Mouse (Mus musculus) embryonic stem cell, embryonic (primary cell): ENCODE measurements at regions not wholly inside any gene's neighbourhood (a gene's known extent, or its start where the extent isn't known, plus 50 kb on each side); places are given as distances from the start of the nearest gene placed in this dataset.
"Not testable (repeated sequence)": the region's sequence is repeated elsewhere in the genome, so short reads cannot be mapped to it uniquely, and the experiment has no call there.

Experiments
- CTCF ChIA-PET, 4 experiments: fragments of 300-600 bp in 2 of 4; fragments of 350-600 bp in 2 of 4; sonication (Branson Sonifier 250); formaldehyde crosslinking; loops; one replicate each; lab custom pipeline; 2022; ENCODE audit warnings: inconsistent platforms in 2 of 4; lab: Charles Lee
- POLR2A ChIA-PET, 4 experiments: fragments of 300-600 bp in 2 of 4; fragments of 350-600 bp in 2 of 4; sonication (Branson Sonifier 250); formaldehyde crosslinking; loops; one replicate each; lab custom pipeline; 2022; ENCODE audit warnings: antibody characterized with exemption in 4 of 4, inconsistent platforms in 1 of 4; lab: Charles Lee

DNA sequence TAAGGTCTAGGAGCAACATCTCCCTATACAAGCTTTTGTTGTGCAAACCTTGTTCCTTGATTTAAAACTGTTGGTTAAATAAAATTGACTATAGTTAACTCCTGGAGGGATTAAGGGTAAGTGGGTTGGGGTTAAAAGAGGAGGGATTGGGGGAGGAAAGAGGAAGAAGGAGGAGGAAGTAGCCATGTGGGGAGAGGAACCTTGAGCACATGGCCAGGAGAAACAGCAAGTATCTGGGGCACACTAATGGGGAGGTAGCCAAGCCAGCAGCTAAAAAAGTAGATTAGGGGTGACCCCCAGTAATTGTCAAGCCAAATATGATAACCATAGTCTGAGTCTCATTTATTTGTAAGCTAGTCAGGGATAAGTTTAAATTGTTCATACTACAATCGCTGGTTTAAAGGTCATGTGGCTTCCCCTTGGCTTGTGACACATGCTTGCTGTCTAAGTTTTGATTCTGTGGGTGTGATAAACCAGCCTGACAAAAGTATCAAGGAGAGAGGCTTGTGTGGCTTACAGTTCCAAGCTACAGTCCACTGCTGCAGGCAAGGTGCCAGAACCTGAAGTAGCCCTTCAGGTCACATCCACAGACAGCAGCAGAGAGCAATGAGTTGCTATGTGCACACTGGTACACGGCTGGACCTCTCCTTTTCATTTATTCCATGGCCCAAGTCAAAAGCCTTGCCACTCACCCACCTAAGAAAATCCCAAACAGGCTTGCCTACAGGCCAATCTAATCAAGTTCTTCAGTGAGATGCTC, 189.8 kb downstream of the Tcp10c start:
- ChIA-PET CTCF (no interaction called here), POLR2A (no interaction called here)

DNA sequence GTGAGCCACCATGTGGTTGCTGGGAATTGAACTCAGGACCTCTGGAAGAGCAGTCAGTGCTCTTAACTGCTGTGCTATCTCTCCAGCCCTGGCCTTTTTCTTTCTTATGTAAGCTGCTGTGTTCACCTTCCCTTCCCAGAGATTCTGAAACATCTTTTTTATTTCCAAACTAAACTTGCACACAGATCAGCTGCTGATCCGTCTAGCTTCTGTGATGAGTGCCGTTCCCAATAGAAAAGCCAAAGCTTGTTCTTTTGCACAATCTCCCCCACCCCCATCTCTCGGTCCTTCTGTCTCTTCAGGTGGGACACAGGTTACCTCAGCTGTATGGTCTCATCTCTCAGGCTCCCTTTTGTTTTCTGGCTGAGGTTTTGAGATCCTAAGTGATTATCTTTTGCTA, 191.9 kb downstream of the Tcp10c start:
- CTCF ChIA-PET: no interaction called here
- POLR2A ChIA-PET: no interaction called here

DNA sequence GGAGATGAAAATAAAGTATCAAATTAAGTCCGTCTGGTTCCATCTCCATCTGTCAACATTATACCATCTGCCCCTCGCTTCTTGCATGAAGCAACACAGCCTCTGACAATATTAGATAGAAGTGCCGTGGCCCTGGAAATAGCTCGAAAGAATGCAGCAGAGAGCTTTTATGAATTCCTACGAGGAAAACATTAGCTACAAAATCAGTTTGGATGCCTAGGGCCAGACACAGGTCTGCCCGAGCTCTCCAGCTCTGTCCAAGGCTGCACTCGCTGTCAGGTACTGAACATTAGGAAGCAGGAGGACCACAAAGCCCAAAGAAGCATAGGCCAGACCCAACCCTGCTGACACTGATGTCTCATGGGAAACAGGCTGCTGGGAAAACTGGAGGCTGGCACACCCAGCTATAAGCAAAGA, 192.3 kb downstream of the Tcp10c start:
- ChIA-PET POLR2A (interaction anchor here in 1 of 4 experiments (0.6 kb wide), 1 partner anchor 27 kb away, joined by 4 read pairs; no protein-coding TSS in a partner anchor), CTCF (no interaction called here)

DNA sequence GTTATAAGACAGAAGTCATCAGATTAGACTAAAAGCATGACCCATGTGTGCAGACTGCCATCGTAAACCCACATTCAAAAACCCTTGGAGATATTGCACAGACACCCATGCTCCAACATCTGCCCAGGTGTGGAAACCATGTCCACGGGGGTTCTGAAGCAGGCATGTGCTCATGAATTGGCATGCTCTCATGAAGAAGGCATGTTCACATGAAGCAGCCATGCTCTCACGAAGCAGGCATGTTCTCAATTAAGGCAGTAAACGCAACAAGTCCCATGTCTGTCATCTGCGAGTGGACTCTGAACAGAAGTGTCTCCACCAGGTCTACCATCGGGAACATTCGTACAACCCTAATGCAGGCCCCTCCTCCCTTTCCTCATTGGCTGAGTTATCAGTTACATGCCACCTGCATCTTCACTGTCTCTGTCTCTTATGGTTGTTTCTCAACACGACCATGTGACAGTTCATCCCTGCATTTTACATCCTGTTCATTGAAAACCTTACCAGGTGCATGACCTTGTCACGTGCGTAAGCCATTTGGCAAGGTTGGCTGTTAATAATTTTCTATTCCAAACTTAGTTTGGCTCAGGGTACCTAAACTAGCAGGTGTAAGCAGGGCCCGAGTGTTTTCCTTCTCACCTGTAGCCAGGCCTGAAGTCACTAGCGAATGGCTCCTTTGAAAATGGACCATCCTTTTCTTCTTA, 193.4 kb downstream of the Tcp10c start:
- ChIA-PET CTCF (no interaction called here), POLR2A (no interaction called here)

DNA sequence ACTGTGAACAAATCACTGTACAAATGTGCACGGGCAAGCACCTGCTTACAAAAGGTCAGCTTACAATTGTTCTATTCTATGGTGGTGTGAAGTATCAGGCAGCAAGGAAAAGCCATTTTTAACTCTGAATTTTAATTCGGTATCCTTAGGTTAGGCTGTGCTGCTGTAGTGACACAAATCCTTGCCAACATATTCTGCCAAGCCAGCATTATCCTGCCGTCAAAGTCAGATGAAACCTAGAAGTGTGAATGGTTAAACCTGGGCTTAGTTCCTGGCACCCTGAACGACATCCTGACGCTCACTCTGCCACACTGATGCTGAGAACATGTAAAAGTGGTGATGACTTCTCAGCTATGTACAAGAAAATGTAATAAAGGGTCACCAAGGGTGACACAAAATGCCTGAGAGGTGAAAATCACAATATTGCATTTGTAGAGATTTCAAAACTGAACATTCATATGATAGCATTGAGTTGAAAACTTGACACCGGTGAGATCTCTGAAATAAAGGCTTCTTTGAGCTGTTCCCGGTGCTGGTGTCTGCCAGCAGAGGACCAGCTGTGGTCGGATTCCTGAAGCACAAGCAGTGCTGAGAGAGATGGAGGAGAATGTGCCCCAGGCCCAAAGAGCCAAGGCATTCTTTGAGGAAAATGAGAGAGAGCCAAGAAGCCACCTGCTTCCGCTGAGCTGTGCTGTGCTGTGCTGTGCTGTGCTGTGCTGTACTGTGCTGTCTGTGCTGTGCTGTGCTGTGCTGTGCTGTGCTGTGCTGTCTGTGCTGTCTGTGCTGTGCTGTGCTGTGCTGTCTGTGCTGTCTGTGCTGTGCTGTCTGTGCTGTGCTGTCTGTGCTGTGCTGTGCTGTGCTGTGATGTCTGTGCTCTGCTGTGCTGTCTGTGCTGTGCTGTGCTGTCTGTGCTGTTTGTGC, 195.9 kb downstream of the Tcp10c start:
- POLR2A ChIA-PET: no interaction called here
- CTCF ChIA-PET: no interaction called here

DNA sequence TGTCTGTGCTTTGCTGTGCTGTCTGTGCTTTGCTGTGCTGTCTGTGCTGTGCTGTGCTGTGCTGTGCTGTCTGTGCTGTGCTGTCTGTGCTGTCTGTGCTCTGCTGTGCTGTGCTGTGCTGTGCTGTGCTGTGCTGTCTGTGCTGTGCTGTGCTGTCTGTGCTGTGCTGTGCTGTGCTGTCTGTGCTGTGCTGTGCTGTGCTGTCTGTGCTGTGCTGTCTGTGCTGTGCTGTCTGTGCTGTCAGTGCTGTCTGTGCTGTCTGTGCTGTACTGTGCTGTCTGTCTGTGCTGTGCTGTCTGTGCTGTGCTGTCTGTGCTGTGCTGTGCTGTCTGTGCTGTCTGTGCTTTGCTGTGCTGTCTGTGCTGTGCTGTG, 196.5 kb downstream of the Tcp10c start:
- POLR2A ChIA-PET, CTCF ChIA-PET: not testable (repeated sequence)

DNA sequence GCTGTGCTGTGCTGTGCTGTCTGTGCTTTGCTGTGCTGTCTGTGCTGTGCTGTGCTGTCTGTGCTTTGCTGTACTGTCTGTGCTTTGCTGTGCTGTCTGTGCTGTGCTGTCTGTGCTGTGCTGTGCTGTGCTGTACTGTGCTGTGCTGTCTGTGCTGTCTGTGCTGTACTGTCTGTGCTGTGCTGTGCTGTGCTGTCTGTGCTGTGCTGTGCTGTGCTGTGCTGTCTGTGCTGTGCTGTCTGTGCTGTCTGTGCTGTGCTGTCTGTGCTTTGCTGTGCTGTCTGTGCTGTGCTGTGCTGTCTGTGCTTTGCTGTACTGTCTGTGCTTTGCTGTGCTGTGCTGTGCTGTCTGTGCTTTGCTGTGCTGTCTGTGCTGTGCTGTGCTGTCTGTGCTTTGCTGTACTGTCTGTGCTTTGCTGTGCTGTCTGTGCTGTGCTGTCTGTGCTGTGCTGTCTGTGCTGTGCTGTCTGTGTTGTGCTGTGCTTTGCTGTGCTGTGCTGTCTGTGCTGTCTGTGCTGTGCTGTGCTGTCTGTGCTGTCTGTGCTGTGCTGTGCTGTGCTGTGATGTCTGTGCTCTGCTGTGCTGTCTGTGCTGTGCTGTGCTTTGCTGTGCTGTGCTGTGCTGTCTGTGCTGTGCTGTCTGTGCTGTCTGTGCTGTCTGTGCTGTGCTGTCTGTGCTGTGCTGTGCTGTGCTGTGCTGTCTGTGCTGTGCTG, 197.5 kb downstream of the Tcp10c start:
- CTCF ChIA-PET, POLR2A ChIA-PET: not testable (repeated sequence)

DNA sequence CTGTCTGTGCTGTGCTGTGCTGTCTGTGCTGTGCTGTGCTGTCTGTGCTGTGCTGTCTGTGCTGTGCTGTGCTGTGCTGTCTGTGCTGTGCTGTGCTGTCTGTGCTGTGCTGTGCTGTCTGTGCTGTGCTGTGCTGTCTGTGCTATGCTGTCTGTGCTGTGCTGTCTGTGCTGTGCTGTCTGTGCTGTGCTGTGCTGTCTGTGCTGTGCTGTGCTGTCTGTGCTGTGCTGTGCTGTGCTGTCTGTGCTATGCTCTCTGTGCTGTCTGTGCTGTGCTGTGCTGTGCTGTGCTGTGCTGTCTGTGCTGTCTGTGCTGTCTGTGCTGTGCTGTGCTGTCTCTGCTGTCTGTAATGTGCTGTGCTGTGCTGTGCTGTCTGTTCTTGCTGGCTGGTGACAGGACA, 198.5 kb downstream of the Tcp10c start:
- CTCF ChIA-PET, POLR2A ChIA-PET: not testable (repeated sequence)

DNA sequence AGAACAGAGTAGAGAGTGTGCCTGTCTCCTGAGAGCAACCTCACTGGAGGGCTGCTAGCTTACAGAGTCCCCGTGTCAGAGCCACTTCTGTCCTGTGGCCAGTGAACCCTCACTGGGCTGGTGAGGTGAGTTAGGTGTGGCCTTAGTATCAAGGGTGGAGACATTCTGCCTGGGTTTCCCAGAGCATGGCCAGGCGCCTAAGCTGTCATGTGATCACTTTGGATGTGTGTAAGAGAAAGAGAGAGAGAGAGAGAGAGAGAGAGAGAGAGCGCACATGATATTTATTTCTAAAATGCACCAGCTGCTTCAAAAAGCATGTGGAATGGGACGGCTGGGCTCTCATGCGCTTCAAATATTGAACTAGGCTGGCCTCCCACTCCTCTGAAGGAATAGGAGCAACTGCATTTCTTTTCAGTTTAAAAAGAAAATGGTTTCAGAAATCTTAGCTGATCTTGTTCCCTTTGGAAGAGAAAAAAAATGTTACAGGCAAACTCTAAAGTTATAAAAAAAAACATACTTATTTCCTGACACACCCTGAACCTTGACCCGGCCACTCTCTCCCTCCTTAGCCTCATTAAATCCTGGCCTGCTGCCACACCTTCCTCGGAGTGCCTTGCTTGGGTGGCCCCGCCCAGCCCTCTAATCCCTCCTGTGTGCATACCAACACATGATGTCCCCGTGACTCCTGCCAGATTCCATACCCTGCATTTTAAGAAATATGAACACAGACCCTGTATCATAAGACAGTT, 201.1 kb downstream of the Tcp10c start:
- CTCF ChIA-PET: not testable (repeated sequence)
- POLR2A ChIA-PET: interaction anchor here in 2 of 4 experiments (0.6 to 2.9 kb wide), 5 partner anchors 63 to 127 kb away, joined by 3 to 13 read pairs (median 3); no protein-coding TSS in a partner anchor

DNA sequence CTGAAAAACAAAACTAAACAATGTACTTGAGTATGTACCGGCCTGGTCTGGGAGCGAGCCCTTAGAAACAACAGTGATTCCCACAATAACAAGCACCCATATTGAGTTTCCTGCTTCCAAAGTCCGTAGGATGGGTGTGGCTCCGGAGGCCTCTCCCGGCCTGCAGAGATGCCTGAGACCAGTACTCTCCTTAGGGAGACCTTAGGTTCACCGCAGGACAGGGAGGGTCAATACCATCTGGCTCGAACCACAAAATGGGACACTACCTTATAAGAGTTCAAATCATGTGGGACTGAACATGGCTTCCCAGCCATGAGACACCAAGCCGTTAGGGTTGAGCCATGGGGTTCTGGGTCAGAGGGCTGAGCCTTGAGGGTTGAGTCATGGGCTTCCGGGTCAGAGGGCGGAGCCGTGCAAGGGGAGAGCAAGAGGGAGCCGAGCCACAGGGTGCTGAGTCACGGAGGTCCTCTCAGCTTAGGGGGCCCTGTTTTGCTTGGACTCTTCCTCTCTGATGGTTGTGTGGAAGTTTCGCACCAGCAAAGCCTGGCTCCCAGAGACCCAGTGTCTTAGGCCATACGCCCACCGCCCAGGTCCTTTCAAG, 201.8 kb downstream of the Tcp10c start:
- POLR2A ChIA-PET: interaction anchor here in 3 of 4 experiments (0.6 to 2.9 kb wide), 5 partner anchors 16 to 104 kb away, joined by 3 to 13 read pairs (median 3); no protein-coding TSS in a partner anchor
- CTCF ChIA-PET: interaction anchor here in 1 of 4 experiments (0.6 kb wide), 1 partner anchor 123 kb away, joined by 5 read pairs; no protein-coding TSS in a partner anchor

DNA sequence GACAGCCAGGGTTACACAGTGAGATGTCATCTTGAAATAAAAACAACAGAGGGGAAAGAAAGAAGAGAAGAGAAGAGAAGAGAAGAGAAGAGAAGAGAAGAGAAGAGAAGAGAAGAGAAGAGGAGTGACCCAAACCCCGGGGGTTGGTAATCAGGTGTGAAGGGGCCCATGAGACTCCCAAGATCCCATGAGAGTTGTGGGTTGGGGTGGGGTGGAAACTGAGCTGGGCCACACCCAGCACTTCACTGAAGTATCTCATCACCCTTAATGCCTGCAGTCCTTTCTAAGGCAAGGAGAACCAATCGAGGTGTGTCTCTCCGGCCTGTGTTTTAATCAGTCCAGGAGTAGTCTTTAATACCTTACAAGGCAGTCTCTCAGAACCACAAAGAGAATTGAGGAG, 201.5 kb upstream of the Afdn start:
- ChIA-PET POLR2A (interaction anchor here in 1 of 4 experiments (1.0 to 2.0 kb wide), 2 partner anchors 69 to 100 kb away, joined by 3 to 8 read pairs; no protein-coding TSS in a partner anchor), CTCF (no interaction called here)

DNA sequence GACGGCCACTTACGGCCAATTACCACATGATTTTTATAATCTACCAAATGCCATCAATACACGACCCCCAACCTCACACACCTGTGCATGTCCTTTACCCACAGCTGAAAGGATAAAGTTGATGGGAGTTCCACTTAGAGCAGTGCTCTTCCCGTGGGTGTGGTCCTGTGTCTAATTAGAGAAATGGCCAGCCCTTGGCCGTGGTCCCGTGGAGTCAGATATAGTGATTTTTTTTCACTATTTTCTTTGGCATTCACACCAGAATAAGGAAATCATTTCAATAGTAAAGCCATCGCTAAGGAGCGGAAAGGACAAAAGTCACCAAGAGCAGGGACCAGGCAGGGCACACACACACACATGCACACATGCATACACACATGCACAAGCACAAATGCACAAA, 199.0 kb upstream of the Afdn start:
- ChIA-PET POLR2A (no interaction called here), CTCF (no interaction called here)

DNA sequence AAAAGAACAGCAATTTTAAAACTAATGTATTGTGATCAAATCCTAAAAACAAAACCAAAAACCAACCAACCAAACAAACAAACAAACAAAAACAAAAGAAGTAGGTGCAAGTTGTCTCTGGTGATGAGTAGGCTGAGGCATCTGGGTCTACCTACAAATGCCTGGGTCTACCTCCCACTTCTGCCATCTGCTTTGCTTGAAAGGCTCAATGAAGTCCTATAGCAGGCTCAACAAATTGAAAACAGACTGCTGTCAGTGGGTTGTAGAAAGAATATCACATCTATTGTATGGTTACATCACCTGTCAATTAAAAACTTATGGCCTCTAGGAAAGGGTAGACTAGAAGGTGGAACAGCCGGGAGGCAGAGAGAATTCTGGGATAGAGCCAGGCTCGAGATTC, 197.4 kb upstream of the Afdn start:
- ChIA-PET POLR2A (no interaction called here), CTCF (no interaction called here)

DNA sequence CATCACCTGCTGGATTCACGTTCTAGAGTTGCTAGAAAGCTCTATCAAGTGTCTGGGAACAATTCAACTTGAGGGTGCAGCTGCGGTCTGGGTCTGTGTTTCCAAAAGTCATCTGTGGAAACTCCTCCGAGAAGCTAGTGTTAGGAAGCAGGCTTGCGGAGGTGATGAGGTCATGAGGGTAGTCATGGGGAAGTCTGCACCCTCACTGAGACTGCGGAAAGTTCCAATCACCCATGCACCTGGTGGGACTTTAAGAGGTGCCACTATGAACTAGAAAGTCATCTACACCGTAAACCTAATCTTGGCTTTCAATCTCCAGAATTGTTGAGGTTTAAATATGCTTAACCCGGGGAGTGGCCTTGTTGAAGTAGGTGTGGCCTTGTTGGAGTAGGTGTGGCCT, 195.5 kb upstream of the Afdn start:
- POLR2A ChIA-PET: no interaction called here
- CTCF ChIA-PET: interaction anchor here in 1 of 4 experiments (0.7 kb wide), 1 partner anchor 126 kb away, joined by 5 read pairs; no protein-coding TSS in a partner anchor

DNA sequence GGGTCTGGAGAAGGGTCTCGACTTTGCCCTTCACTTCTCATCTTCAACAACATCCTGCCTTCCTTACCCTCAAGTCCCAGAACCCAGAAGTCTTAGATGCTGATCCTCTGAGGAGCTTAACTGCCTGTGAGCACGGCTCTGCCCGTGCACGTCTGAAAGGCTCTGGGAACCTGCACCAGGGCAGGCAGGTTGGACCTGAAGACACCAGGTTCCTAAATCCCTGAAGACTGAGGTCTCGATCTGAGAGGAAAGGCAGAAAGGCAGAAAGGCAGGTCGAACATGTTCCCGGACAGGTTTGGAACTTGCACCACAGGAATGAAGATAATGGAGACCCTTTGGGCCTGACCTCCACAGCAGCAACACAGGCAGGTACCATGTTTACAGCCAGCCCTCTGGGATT, 193.7 kb upstream of the Afdn start:
- POLR2A ChIA-PET: interaction anchor here in 2 of 4 experiments (1.0 to 2.6 kb wide), 4 partner anchors 8 to 117 kb away, joined by 3 to 10 read pairs (median 3); no protein-coding TSS in a partner anchor
- CTCF ChIA-PET: interaction anchor here in 1 of 4 experiments (0.7 kb wide), 1 partner anchor 134 kb away, joined by 3 read pairs; no protein-coding TSS in a partner anchor

DNA sequence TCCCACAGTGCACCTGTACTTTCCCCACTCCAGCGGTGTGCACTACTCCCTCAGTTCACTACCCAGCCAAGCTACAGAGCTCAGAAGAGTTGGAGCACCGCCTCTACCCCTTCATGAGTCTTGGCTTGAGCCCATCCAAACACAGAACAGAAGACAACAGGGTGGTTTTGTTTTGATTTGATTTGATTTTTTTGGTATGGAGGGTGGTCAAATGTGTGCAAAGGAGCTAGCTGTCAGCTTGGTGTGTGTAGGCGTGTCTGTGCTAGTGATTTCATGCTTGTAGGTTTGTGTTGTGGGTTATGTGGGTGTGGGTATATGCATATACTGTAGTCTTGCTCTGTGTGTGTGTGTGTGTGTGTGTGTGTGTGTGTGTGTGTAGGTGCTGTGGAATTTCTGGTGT, 193.2 kb upstream of the Afdn start:
- POLR2A ChIA-PET: interaction anchor here in 2 of 4 experiments (1.0 to 2.6 kb wide), 3 partner anchors 8 to 92 kb away, joined by 3 to 10 read pairs (median 3); no protein-coding TSS in a partner anchor
- CTCF ChIA-PET: interaction anchor here in 1 of 4 experiments (0.7 kb wide), 1 partner anchor 133 kb away, joined by 3 read pairs; no protein-coding TSS in a partner anchor

DNA sequence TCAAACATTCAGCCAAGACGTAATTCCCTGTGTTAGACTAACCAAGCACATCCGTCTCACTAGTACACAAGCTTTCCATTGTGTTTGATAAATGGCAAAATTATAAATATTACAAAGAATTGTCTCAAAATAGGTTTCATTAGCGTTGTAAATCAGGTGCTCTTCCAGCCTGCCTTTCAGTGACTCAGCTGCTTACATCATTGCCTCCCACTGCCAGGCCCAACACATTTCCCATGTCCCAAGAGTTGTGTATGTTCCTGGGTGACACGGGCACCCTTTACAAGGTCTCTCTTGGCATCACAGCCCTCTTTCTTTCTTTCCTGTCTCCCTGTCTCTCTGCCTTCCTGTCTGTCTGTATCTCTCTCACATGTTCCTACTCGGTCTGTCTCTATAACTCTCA, 189.5 kb upstream of the Afdn start:
- POLR2A ChIA-PET: no interaction called here
- CTCF ChIA-PET: no interaction called here
